Mouse (Mus musculus) liver, embryonic 12.5 days (tissue): ENCODE measurements around the gene Syde2. TPM values are rescaled to one million over a fixed set of nuclear protein-coding genes. Genes with fewer than 3 reads are reported as not detected.
"Not testable (repeated sequence)": the region's sequence is repeated elsewhere in the genome, so short reads cannot be mapped to it uniquely, and the experiment has no call there.

Experiments
- ATAC-seq: fragments of 200-750 bp; cut with Nextera tagmentation; 2 replicates; pipeline ENCODE4 v1.8.0; 2017; ENCODE audit warnings: moderate number of reproducible peaks, mild to moderate bottlenecking, moderate library complexity
- H3K27ac ChIP-seq: fragments of 300-500 bp; sonication (generic); 2 replicates; pipeline ENCODE4 v1.5.1; 2016; ENCODE audit warnings: mild to moderate bottlenecking
- H3K27me3 ChIP-seq: fragments of 300-500 bp; sonication (generic); replicated peaks from 2 replicates; pipeline ENCODE4 v1.6.1; 2016; ENCODE audit warnings: mild to moderate bottlenecking, moderate library complexity
- H3K36me3 ChIP-seq: fragments of 300-500 bp; sonication (generic); 2 replicates; pipeline ENCODE4 v1.6.1; 2016; ENCODE audit warnings: mild to moderate bottlenecking, moderate library complexity
- H3K4me1 ChIP-seq: fragments of 300-500 bp; sonication (generic); 2 replicates; pipeline ENCODE4 v1.6.1; 2016
- H3K4me2 ChIP-seq: fragments of 300-500 bp; sonication (generic); 2 replicates; pipeline ENCODE4 v1.6.1; 2016; ENCODE audit warnings: mild to moderate bottlenecking, moderate library complexity
- H3K4me3 ChIP-seq: fragments of 300-500 bp; sonication (generic); 2 replicates; pipeline ENCODE4 v1.5.1; 2016; ENCODE audit warnings: mild to moderate bottlenecking, moderate library complexity
- H3K9ac ChIP-seq: fragments of 300-500 bp; sonication (generic); 2 replicates; pipeline ENCODE4 v1.6.1; 2016; ENCODE audit warnings: mild to moderate bottlenecking, moderate library complexity
- H3K9me3 ChIP-seq: fragments of 300-500 bp; sonication (generic); replicated peaks from 2 replicates; pipeline ENCODE4 v1.6.1; 2016; ENCODE audit warnings: mild to moderate bottlenecking, moderate library complexity
- WGBS: fragments of 180-500 bp; shearing (Covaris S2); methylation state at CpG from one replicate; pipeline ENCODE4 v1.1.7; 2016; ENCODE audit not compliant: insufficient replicate concordance; 5-methylcytosine and 5-hydroxymethylcytosine counted together
- polyA plus RNA-seq: library from polyadenylated mRNA; unstranded; fragments of >200 nt; fragmentation: Nextera tagmentation; extraction: Ambion mirVana; gene quantifications from 2 replicates; pipeline ENCODE4 v1.2.1, GENCODE M21; 2016

Syde2 gene
- polyA plus RNA-seq, 1 experiment from 2014 or later = 1.3 TPM

GRCm38 (mm10) chr3:145993481-145994201 is 6.0 kb downstream of the Syde2 start:
- Histone ChIP-seq H3K4me3 (no peak overlapping the region), H3K27ac (no peak overlapping the region), H3K9ac (no peak overlapping the region), H3K9me3 (no peaks in the 10 kb centered on the region), H3K27me3 (peaks cover 8% of the 10 kb centered on the region), H3K36me3 (peaks cover 7% of the 10 kb centered on the region), H3K4me1 (peaks cover 14% of the 10 kb centered on the region), H3K4me2 (no peak overlapping the region)
- ATAC-seq = no peak
- 50% methylated on average over 14 of the region's 14 CpGs for WGBS

DNA sequence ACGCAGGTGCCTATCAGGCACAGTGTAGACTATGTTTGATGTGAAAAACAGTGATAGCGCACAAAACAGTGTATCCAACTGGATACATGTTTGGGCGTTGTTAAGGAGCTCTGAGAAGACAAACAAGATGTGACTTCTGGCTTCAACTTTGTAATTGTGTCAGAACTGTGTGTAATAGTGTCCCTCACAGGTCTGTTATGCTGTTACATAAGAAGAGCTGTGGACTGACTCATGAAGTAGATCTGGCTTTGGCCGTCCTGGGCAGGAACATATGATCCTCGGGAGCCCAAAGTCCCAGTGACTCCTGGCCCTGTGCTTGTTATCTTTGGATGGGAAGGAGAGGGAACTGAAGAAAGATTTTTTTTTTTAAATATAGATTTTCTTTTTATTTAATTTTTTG is 7.8 kb downstream of the Syde2 start:
- ATAC-seq = no peak
- H3K4me3 ChIP-seq = no peak overlapping the region

GRCm38 (mm10) chr3:145996539-145996938 is 8.9 kb downstream of the Syde2 start:
- H3K4me2 ChIP-seq, H3K4me1 ChIP-seq, H3K4me3 ChIP-seq, ATAC-seq, H3K9me3 ChIP-seq, H3K27me3 ChIP-seq, H3K9ac ChIP-seq, H3K27ac ChIP-seq: not testable (repeated sequence)
- WGBS = 76% methylated on average over 5 of the region's 5 CpGs
- H3K36me3 ChIP-seq = peaks cover 25% of the 10 kb centered on the region

More for the DNA sequence above, 7.8 kb downstream of the Syde2 start:
- H3K9me3 ChIP-seq = no peaks in the 10 kb centered on the region
- H3K36me3 ChIP-seq = peaks cover 18% of the 10 kb centered on the region
- 79% methylated on average over 5 of the region's 5 CpGs for WGBS
- no peak overlapping the region for H3K4me2 ChIP-seq
- H3K27ac ChIP-seq = no peak overlapping the region
- H3K27me3 ChIP-seq = no peaks in the 10 kb centered on the region
- H3K9ac ChIP-seq = no peak overlapping the region
- peaks cover 6% of the 10 kb centered on the region for H3K4me1 ChIP-seq

DNA sequence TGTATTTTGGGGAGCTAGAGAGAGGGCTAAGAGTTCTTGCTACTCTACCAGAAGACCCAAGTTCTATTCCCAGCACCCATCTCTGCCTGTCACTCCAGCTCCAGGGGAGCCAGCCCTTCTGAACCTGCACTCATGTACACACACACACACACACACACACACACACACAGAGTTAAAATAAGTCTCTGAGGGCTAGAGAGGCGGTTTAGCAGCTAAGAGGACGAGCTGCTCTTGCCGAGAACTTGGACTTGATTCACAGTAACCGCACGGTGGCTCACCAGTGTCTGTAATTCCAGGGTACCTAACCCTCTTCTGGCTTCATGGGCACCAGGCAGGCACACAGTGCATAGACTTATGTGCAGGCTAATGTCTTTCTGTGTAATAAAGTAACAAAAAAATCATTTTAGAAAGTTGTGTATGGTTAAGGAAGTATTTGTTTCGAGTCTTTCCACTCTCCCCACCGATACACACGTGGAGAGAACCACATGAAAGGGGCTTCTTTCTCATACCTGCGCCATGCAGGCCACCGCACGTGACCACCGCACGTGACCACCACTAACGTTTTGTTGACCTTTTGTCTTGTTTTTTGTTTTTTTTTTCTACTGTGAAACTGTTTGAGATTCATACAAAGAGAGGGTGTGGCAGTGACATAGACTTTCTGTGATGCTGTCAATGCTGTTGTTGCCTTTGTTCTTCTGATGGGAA is 16.8 kb downstream of the Syde2 start:
- H3K9ac ChIP-seq = no peak overlapping the region
- no peaks in the 10 kb centered on the region for H3K9me3 ChIP-seq
- no peaks in the 10 kb centered on the region for H3K27me3 ChIP-seq
- H3K27ac ChIP-seq = no peak overlapping the region
- no peak overlapping the region for H3K4me3 ChIP-seq
- WGBS = 77% methylated on average over 14 of the region's 14 CpGs
- ATAC-seq = no peak
- H3K4me2 ChIP-seq = no peak overlapping the region
- peaks cover 52% of the 10 kb centered on the region for H3K36me3 ChIP-seq
- H3K4me1 ChIP-seq = no peaks in the 10 kb centered on the region

- Histone ChIP-seq H3K36me3 (peaks cover 34% of the 10 kb centered on the region), H3K27me3 (no peaks in the 10 kb centered on the region)
- no peak for ATAC-seq
Measured at GRCm38 (mm10) chr3:146007872-146008271, 20.2 kb downstream of the Syde2 start.

DNA sequence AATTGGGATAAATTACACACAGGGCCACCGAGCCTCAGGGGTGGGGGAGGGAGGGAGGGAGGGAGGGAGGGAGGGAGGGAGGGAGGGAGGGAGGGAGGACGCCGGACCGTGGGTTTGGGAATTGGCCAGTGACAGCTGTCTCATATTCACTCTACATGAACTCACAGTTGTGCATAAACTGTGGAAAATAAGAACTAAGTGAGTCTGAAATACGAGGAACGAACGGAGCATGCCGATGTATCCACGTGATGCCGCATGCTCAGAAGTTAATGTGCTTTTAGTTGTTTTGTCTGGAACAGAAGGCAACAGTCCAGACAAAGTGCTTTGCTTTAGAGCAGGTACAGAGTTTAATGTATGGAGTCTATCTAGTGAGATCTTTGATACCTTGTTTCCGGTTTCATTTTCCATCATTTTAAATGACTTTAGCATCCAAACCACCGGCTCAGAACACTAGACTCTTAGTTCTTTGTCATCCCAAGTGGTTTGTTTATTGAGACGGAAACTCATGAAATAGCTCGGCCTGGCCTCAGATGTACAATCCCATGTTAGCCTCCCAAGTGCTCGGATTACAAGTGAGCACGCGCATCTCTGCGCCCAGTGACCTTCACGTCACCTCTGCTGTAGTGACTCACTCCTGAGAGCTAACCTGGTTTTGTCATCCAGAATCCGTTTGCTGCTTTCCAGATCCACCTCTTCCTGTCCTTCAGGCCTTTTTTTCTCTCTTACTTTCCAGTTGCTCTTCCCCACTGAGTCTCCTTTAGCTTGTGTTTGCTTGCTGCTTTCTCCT is 22.4 kb downstream of the Syde2 start:
- Histone ChIP-seq H3K4me3 (no peak overlapping the region), H3K4me2 (no peak overlapping the region), H3K27me3 (no peaks in the 10 kb centered on the region), H3K4me1 (no peaks in the 10 kb centered on the region), H3K9me3 (0 out of 2 replicates have a peak, but pooled peaks cover 4% of the 10 kb centered on the region), H3K9ac (no peak overlapping the region), H3K36me3 (peaks cover 34% of the 10 kb centered on the region), H3K27ac (no peak overlapping the region)
- WGBS = 75% methylated on average over 19 of the region's 20 CpGs
- no peak for ATAC-seq

More at GRCm38 (mm10) chr3:146007872-146008271, 20.2 kb downstream of the Syde2 start:
- H3K27ac ChIP-seq = no peak overlapping the region
- no peak overlapping the region for H3K4me2 ChIP-seq
- no peaks in the 10 kb centered on the region for H3K9me3 ChIP-seq
- no peak overlapping the region for H3K9ac ChIP-seq
- H3K4me3 ChIP-seq = no peak overlapping the region
- 69% methylated on average over 5 of the region's 6 CpGs for WGBS
- H3K4me1 ChIP-seq = no peaks in the 10 kb centered on the region

DNA sequence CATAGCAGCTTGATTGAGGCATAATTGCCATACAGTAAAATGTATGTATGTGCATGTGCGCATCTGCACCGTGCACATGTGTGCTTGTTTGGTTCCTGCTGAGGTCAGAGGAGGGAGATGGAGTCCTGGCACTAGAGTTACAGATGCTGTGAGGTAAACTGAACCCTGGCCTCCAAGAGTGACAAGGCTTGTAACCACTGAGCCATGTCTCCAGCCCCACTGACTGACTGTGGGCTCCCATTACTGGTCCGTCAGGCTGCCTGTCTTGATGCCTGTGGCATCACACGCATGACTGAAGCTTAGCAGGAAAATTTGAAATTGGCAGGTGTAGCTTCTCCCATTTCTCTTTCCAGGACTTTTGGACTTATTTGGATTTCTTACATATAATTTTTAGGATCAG is 23.1 kb downstream of the Syde2 start:
- 0 out of 2 replicates have a peak, but pooled peaks cover 4% of the 10 kb centered on the region for H3K9me3 ChIP-seq
- H3K36me3 ChIP-seq = peaks cover 38% of the 10 kb centered on the region
- no peak overlapping the region for H3K27ac ChIP-seq
- 90% methylated on average over 4 of the region's 4 CpGs for WGBS
- no peak overlapping the region for H3K4me3 ChIP-seq
- H3K27me3 ChIP-seq = no peaks in the 10 kb centered on the region
- H3K9ac ChIP-seq = no peak overlapping the region
- no peaks in the 10 kb centered on the region for H3K4me1 ChIP-seq
- H3K4me2 ChIP-seq = no peak overlapping the region
- ATAC-seq = no peak

DNA sequence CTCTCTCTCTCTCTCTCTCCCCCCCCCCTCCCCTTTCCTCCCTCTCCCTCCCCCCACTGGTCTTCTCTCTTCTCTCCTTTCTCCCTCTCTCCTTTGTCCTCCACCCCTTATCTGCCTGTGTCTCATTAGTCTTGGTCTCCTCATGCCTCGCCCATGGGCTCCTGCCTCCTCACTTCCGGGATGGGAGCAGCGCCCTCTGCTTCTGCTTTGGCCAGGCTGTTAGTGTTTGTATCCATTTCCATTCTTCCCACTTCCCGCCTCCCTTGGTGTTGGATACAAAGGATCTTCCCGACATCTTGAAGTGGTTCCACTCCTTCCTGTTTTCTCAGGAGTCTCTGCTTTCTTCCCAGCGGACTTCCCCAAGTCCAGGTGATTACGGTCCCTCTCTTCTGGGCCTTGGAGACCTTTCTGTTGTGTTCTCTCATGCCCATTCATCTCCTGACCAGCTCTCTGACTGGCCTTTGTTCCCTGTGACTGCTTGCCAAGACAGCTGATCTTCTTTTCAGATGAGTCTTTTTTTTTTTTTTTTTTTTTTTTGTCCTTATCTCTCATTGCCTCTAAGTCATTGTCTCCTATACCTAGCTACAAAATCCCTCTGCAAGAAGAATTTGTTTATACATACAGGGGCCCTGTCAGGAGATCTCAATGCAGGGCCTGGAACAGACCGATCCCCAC is 24.0 kb downstream of the Syde2 start:
- Histone ChIP-seq H3K4me3 (no peak overlapping the region), H3K4me1 (no peaks in the 10 kb centered on the region), H3K4me2 (no peak overlapping the region), H3K27me3 (no peaks in the 10 kb centered on the region), H3K9ac (no peak overlapping the region), H3K36me3 (peaks cover 46% of the 10 kb centered on the region), H3K9me3 (0 out of 2 replicates have a peak, but pooled peaks cover 4% of the 10 kb centered on the region), H3K27ac (no peak overlapping the region)
- 63% methylated on average over 8 of the region's 8 CpGs for WGBS
- no peak for ATAC-seq

DNA sequence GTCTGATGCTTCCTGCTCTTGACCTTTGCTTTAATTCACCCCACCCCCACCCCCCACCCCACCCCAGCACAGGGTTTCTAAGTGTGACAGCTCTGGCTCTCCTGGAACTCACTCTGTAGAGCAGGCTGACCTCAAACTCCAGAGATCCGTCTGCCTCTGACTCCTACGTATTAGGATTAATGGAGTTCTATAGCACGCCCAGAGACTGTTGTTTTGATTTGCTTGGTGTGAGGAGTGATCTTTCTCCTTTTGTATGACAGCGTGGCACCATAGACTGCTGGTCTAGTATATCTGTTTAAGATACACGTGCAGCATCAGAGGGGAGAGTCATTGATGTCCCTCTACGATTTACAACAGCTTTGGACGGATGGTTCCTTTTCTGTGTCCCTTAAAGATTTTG is 25.8 kb downstream of the Syde2 start:
- H3K4me3 ChIP-seq = no peak overlapping the region
- no peak overlapping the region for H3K4me2 ChIP-seq
- 78% methylated on average over 7 of the region's 7 CpGs for WGBS
- no peak overlapping the region for H3K9ac ChIP-seq
- no peaks in the 10 kb centered on the region for H3K4me1 ChIP-seq
- peaks cover 35% of the 10 kb centered on the region for H3K36me3 ChIP-seq
- no peak overlapping the region for H3K27ac ChIP-seq
- 0 out of 2 replicates have a peak, but pooled peaks cover 4% of the 10 kb centered on the region for H3K9me3 ChIP-seq
- ATAC-seq = no peak
- no peaks in the 10 kb centered on the region for H3K27me3 ChIP-seq

GRCm38 (mm10) chr3:146014321-146014720 is 26.7 kb downstream of the Syde2 start:
- no peak overlapping the region for H3K4me2 ChIP-seq
- H3K4me3 ChIP-seq = no peak overlapping the region
- no peaks in the 10 kb centered on the region for H3K4me1 ChIP-seq
- WGBS = 84% methylated on average over 12 of the region's 12 CpGs
- H3K9me3 ChIP-seq = 0 out of 2 replicates have a peak, but pooled peaks cover 4% of the 10 kb centered on the region
- H3K9ac ChIP-seq = no peak overlapping the region
- H3K27ac ChIP-seq = no peak overlapping the region
- H3K27me3 ChIP-seq = no peaks in the 10 kb centered on the region
- no peak for ATAC-seq
- H3K36me3 ChIP-seq = peaks cover 32% of the 10 kb centered on the region

DNA sequence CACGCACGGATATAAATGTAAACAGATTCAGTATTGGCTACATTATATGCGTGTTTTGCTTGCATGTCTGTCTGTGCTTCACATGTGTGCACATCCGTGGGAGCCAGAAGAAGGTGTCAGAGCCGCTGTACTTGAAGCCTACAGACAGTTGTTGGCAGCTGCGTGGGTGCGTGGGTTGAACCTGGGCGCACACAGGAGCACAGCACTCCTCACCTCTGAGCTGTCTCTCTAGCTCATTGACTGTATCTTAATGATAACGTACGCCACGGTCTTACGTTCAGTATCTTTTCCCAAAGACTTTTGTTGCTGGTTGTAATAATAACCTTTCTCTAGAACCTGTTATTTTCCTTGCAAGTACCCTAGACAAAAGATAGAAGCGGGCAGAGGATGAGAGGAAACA is 29.3 kb downstream of the Syde2 start:
- no peak for ATAC-seq
- 0 out of 2 replicates have a peak, but pooled peaks cover 4% of the 10 kb centered on the region for H3K9me3 ChIP-seq
- WGBS = 86% methylated on average over 13 of the region's 13 CpGs
- no peak overlapping the region for H3K4me2 ChIP-seq
- no peak overlapping the region for H3K27ac ChIP-seq
- H3K4me1 ChIP-seq = no peaks in the 10 kb centered on the region
- no peak overlapping the region for H3K4me3 ChIP-seq
- H3K27me3 ChIP-seq = no peaks in the 10 kb centered on the region
- H3K36me3 ChIP-seq = peaks cover 36% of the 10 kb centered on the region
- no peak overlapping the region for H3K9ac ChIP-seq
